Mouse (Mus musculus): ENCODE results near the gene Brip1.

GRCm38 (mm10) chr11:86076403-86076802 is 124.6 kb downstream of the Brip1 start:
- TF ChIP-seq CTCF (IDR thresholded peaks at IDR 0.05; ENCODE audit: insufficient read depth, low read depth, low read length) (no peak), POLR2A (IDR thresholded peaks at IDR 0.05; ENCODE audit: insufficient read depth, low read depth, low read length) (no peak)
